ENCODE assay signal across 19 mouse cellular contexts in genomic region chr4:152647084-152647483, GRCm38 (mm10).
DNase-seq lines count a peak whose midpoint lies in the region; ATAC-seq and TF ChIP-seq lines count a peak whose summit lies in the region.
"Had no signal": no experiment of that assay in that cellular context is flagged by ENCODE, and none has a peak within 500 bp of the region (broad histone marks: within the 10 kb centered on the region; RNA-seq: fewer than 3 reads in every experiment).

No protein-coding gene starts in this region.

- no peak overlapping the region for H3K4me2 ChIP-seq in hindbrain, postnatal 0 days (ENCODE audit: low read depth, low read length)
- H3K4me2 ChIP-seq in midbrain, embryonic 14.5 days (ENCODE audit: low read length), result no peak overlapping the region
- no peak overlapping the region for H3K4me2 ChIP-seq in midbrain, embryonic 16.5 days (ENCODE audit: low read length)
- H3K4me2 ChIP-seq: embryonic facial prominence, embryonic 13.5 days; forebrain, embryonic 12.5 days; heart, embryonic 13.5 days; hindbrain, embryonic 12.5 days had no signal

- H3K9me3 ChIP-seq in hindbrain, postnatal 0 days (ENCODE audit: low read length), result no peaks in the 10 kb centered on the region
- no peaks in the 10 kb centered on the region for H3K9me3 ChIP-seq in hindbrain, embryonic 10.5 days
- H3K9me3 ChIP-seq in midbrain, embryonic 14.5 days (ENCODE audit: control insufficient read depth, low read length), result no peaks in the 10 kb centered on the region
- no peaks in the 10 kb centered on the region for H3K9me3 ChIP-seq in midbrain, embryonic 16.5 days (replicated peaks; ENCODE audit: control insufficient read depth, low read length, poor library complexity, severe bottlenecking)
- H3K9me3 ChIP-seq: embryonic facial prominence, embryonic 10.5 days; embryonic facial prominence, embryonic 13.5 days; forebrain, embryonic 12.5 days; heart, embryonic 10.5 days; heart, embryonic 13.5 days; hindbrain, embryonic 12.5 days had no signal

- H3K4me3 ChIP-seq in hindbrain, postnatal 0 days (ENCODE audit: low read length), result no peak overlapping the region
- H3K4me3 ChIP-seq in hindbrain, embryonic 10.5 days, result no peak overlapping the region
- H3K4me3 ChIP-seq in midbrain, embryonic 14.5 days (replicated peaks; ENCODE audit: low read depth, low read length), result no peak overlapping the region
- H3K4me3 ChIP-seq in midbrain, embryonic 16.5 days (ENCODE audit: low read depth, low read length), result no peak overlapping the region
- H3K4me3 ChIP-seq: embryonic facial prominence, embryonic 10.5 days; embryonic facial prominence, embryonic 13.5 days; erythroblast, embryonic 14.5 days; forebrain, embryonic 12.5 days; heart, adult 2 months; heart, embryonic 10.5 days; heart, embryonic 13.5 days; hindbrain, embryonic 12.5 days had no signal

- no peaks in the 10 kb centered on the region for H3K27me3 ChIP-seq in hindbrain, postnatal 0 days (ENCODE audit: insufficient read depth, low read length)
- H3K27me3 ChIP-seq in hindbrain, embryonic 10.5 days (ENCODE audit: insufficient read depth, poor library complexity, severe bottlenecking), result no peaks in the 10 kb centered on the region
- no peaks in the 10 kb centered on the region for H3K27me3 ChIP-seq in midbrain, embryonic 14.5 days (ENCODE audit: control insufficient read depth, insufficient read depth, low read length)
- no peaks in the 10 kb centered on the region for H3K27me3 ChIP-seq in midbrain, embryonic 16.5 days (ENCODE audit: control insufficient read depth, insufficient read depth, low read depth, low read length)
- H3K27me3 ChIP-seq: embryonic facial prominence, embryonic 13.5 days; forebrain, embryonic 12.5 days; heart, embryonic 13.5 days; hindbrain, embryonic 12.5 days had no signal

- WGBS in hindbrain, postnatal 0 days, result 58% methylated on average over 14 of the region's 14 CpGs
- WGBS in hindbrain, embryonic 10.5 days, result 86% methylated on average over 14 of the region's 14 CpGs
- WGBS in midbrain, embryonic 14.5 days, result 67% methylated on average over 14 of the region's 14 CpGs
- WGBS in midbrain, embryonic 16.5 days, result 62% methylated on average over 14 of the region's 14 CpGs

- TF ChIP-seq CTCF in hindbrain, postnatal 0 days (IDR thresholded peaks at IDR 0.05; ENCODE audit: low read depth), result no peak

- no peak overlapping the region for H3K27ac ChIP-seq in hindbrain, postnatal 0 days
- H3K27ac ChIP-seq in hindbrain, embryonic 10.5 days, result no peak overlapping the region
- no peak overlapping the region for H3K27ac ChIP-seq in midbrain, embryonic 14.5 days (replicated peaks; ENCODE audit: low read depth, low read length)
- H3K27ac ChIP-seq in midbrain, embryonic 16.5 days (ENCODE audit: low read length), result no peak overlapping the region
- H3K27ac ChIP-seq: embryonic facial prominence, embryonic 10.5 days; embryonic facial prominence, embryonic 13.5 days; forebrain, embryonic 12.5 days; heart, adult 2 months; heart, embryonic 10.5 days; heart, embryonic 13.5 days had no signal

- no peak overlapping the region for H3K9ac ChIP-seq in hindbrain, postnatal 0 days (replicated peaks; ENCODE audit: low read length)
- H3K9ac ChIP-seq in midbrain, embryonic 14.5 days (replicated peaks; ENCODE audit: low read length), result no peak overlapping the region
- H3K9ac ChIP-seq in midbrain, embryonic 16.5 days (ENCODE audit: low read depth, low read length), result no peak overlapping the region
- H3K9ac ChIP-seq: embryonic facial prominence, embryonic 13.5 days; forebrain, embryonic 12.5 days; heart, embryonic 13.5 days; hindbrain, embryonic 12.5 days had no signal

- no peaks in the 10 kb centered on the region for H3K36me3 ChIP-seq in hindbrain, postnatal 0 days (ENCODE audit: insufficient read depth, low read length)
- no peaks in the 10 kb centered on the region for H3K36me3 ChIP-seq in hindbrain, embryonic 10.5 days
- H3K36me3 ChIP-seq in midbrain, embryonic 14.5 days (ENCODE audit: control insufficient read depth, insufficient read depth, low read length), result no peaks in the 10 kb centered on the region
- no peaks in the 10 kb centered on the region for H3K36me3 ChIP-seq in midbrain, embryonic 16.5 days (ENCODE audit: control insufficient read depth, insufficient read depth, low read length)
- H3K36me3 ChIP-seq: embryonic facial prominence, embryonic 10.5 days; embryonic facial prominence, embryonic 13.5 days; forebrain, embryonic 12.5 days; G1E; heart, embryonic 10.5 days; heart, embryonic 13.5 days; hindbrain, embryonic 12.5 days had no signal

- DNase-seq in cerebellum, postnatal 10 days, result peak; percentile 57 to 58
- no peak for DNase-seq in cerebellum, adult 18-20 months
- DNase-seq in hindbrain, postnatal 0 days (ENCODE audit: low spot score), result peak; percentile 53
- no peak for DNase-seq in hindbrain, embryonic 10.5 days (ENCODE audit: low spot score)
- peak; percentile 46 for DNase-seq in midbrain, embryonic 14.5 days
- DNase-seq: gastrocnemius, postnatal 36 days; heart, adult 2 months had no signal

- ATAC-seq in hindbrain, postnatal 0 days, result no peak
- no peak for ATAC-seq in midbrain, embryonic 14.5 days (ENCODE audit: low FRiP score, low TSS enrichment)
- ATAC-seq in midbrain, embryonic 16.5 days, result no peak
- ATAC-seq: forebrain, embryonic 16.5 days; intestine, postnatal 0 days; Patski had no signal

- H3K4me1 ChIP-seq in hindbrain, postnatal 0 days (ENCODE audit: insufficient read depth, low read length), result no peaks in the 10 kb centered on the region
- peaks cover 8% of the 10 kb centered on the region for H3K4me1 ChIP-seq in hindbrain, embryonic 10.5 days (replicated peaks)
- H3K4me1 ChIP-seq in midbrain, embryonic 14.5 days (ENCODE audit: control insufficient read depth, insufficient read depth, low read length), result peaks cover under 1% of the 10 kb centered on the region; the same call in 1 of the 2 replicates
- 0 out of 2 replicates have a peak, but pooled peaks cover 3% of the 10 kb centered on the region for H3K4me1 ChIP-seq in midbrain, embryonic 16.5 days (ENCODE audit: control insufficient read depth, insufficient read depth, low read length)
- H3K4me1 ChIP-seq: embryonic facial prominence, embryonic 13.5 days; heart, embryonic 10.5 days; heart, embryonic 13.5 days had no signal

Comparison
In these comparisons a context has a peak if more than half of its experiments do, and no peak if none do; other contexts are left out.
1. DNase-seq: peak in cerebellum, postnatal 10 days (2 of 2), hindbrain, postnatal 0 days (single experiment) and midbrain, embryonic 14.5 days (single experiment); none in cerebellum, adult 18-20 months (0 of 2) and hindbrain, embryonic 10.5 days (single experiment).